Mouse (Mus musculus): Measurements from ENCODE around the gene Hspb2.

The Hspb2 gene

DNA sequence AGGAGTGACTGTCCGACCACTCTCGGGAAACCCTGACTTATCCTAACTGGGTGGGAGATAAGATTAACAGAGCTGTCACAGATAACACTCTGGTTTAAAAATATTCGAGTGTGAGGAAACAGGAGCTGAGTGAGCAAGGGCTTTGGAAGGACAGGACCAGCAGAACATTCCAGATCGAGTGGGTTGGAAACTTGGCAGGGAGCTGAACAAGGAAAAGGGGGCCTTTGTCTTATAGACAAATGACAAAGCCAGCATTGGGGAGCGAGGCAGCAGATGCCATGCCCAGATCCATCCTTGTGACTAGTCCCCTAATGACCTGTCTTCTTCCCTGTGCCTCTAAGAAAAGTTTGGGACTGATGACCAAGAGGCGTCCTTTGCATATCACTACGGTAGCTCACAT lies 1.8 kb upstream of the Hspb2 start:
- in situ Hi-C loops (cut with MboI; ENCODE audit: unreplicated experiment in 2 of 2) = loop anchor here in 1 of 2 experiments (25.0 kb wide), 2 partner anchors 142 to 1767 kb away; partner anchors contain the start of genes Nkapd1, Pih1d2, Sdhd and Timm8b

DNA sequence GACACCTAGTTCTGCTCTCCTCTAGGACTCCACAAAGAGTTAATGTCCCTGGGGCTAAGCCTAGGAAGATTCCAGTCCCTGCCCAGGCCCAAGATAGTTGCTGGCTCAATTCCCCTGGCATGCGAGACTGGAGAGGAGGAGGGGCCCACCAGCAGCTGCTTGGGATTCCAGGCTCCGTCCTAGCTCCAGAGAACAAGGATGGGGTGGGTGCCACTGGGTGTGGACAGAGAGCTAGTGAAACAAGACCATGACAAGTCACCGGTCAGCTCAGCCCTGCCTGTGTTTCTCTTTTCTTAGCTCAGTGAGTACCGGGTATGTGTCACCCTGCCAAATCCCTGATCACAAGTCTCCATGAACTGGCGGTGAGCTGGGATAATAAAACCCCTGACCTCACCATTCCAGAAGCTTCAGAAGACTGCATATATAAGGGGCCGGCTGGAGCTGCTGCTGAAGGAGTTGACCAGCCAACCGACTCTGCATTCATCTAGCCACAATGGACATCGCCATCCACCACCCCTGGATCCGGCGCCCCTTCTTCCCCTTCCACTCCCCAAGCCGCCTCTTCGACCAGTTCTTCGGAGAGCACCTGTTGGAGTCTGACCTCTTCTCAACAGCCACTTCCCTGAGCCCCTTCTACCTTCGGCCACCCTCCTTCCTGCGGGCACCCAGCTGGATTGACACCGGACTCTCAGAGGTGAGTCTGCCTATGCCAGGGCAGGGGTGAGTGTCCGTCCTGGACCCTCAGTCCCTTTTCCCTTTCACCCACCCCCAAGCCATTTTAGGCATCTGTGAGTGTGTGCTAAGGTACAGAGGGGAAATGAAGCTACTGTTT lies 846 bp upstream of the Hspb2 start:
- in situ Hi-C loops (cut with MboI; ENCODE audit: unreplicated experiment in 2 of 2) = loop anchor here in 1 of 2 experiments (25.0 kb wide), 2 partner anchors 141 to 1766 kb away; partner anchors contain the start of genes Nkapd1, Pih1d2, Sdhd and Timm8b

DNA sequence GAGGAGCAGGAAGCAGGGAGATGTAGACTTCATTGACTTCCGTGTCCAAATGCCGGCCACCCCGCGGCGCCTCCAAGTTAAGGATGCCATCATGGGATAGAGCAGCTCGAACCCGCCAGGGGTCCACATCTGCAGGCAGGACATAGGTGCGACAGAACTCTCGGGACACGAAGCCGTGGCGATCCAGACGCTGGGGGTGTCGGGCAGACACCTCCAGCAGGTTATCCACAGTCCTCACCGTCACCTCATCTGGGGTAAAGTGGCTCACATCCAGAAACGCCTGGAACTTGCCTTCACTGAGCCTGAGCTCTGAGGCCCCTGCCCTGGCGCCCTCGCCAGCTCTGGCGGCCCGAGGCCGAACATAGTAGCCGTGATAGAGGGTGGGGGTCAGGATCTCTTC lies 831 bp downstream of the Hspb2 start, which contains the start of gene Cryab:
Cryab (plus strand) TSS at position 3 of the 400 bp plus-strand sequence.
- in situ Hi-C loops (cut with MboI; ENCODE audit: unreplicated experiment in 2 of 2) = loop anchor here in 1 of 2 experiments (25.0 kb wide), 2 partner anchors 139 to 1764 kb away; partner anchors contain the start of genes Nkapd1, Pih1d2, Sdhd and Timm8b

DNA sequence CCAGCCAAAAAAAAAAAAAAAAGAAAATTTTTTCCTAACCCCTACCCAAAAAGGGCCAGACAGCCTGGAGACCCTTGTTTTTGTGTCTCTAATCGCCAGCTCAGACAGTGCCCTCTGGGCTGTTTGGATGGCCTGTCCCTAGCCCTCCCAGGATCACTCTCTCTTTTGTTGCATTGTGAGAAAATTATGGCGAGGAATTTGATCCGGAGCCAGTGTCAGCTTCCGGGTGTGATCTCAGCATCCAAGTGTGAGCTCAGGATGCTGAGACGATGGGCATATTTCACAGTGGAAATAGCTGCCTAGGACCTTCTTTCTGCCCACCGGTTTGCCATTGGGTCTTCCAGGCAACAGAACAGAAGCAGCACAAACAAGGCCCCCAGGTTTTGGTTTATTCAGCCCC lies 1.4 kb downstream of the Hspb2 start:
- in situ Hi-C loops (cut with MboI; ENCODE audit: unreplicated experiment in 2 of 2) = loop anchor here in 1 of 2 experiments (25.0 kb wide), 2 partner anchors 138 to 1763 kb away; partner anchors contain the start of genes Nkapd1, Pih1d2, Sdhd and Timm8b

DNA sequence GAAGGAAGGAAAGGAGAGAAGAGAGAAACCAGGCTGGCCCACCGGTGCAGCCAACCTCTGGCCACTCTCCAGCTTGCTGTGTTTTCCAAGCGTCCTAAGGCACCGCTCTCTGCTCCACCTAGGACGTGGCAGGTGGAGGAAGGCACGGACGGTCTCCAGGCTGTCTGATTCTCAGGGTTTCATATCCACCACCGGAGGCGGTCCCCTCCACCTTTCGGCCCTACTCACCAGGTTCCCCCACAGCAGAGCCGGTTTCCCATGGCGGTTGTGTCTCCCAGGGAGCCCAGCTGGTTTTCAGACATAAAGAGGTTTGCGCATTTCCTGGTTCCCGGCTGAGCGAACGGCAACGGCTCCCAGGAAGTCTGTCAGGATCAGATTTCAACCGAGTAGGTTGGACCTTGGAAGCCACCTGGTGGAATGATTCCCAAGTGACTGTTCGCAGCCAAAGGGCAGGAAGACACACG lies 5.9 kb downstream of the Hspb2 start, which contains the start of gene 2310030G06Rik:
2310030G06Rik (minus strand) TSS at position 323 of the 464 bp plus-strand sequence.
- in situ Hi-C loops (cut with MboI; ENCODE audit: unreplicated experiment in 2 of 2) = loop anchor here in 1 of 2 experiments (25.0 kb wide), 1 partner anchor 1259 kb away; the partner anchor contains the start of gene Ttc12

DNA sequence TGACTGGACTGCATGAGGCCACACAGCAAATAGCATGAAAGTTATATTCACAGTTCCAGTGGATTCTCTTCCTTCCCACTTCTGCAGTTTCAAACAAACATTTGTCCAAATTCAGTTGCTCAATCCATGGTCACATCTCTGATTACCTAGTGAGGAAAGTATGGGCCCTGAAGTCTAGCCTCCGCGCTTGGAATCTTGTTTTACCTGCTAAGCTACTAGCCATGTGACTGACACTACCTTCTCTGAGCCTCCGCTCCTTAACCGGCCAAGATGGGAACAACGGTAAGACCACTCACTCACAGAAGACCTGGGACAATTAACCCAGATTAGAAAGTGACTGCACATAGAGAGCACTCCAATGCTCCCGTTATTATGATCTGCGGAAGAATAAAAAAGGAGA lies 6.3 kb downstream of the Hspb2 start:
- in situ Hi-C loops (cut with MboI; ENCODE audit: unreplicated experiment in 2 of 2) = loop anchor here in 1 of 2 experiments (25.0 kb wide), 1 partner anchor 1259 kb away; the partner anchor contains the start of gene Ttc12

DNA sequence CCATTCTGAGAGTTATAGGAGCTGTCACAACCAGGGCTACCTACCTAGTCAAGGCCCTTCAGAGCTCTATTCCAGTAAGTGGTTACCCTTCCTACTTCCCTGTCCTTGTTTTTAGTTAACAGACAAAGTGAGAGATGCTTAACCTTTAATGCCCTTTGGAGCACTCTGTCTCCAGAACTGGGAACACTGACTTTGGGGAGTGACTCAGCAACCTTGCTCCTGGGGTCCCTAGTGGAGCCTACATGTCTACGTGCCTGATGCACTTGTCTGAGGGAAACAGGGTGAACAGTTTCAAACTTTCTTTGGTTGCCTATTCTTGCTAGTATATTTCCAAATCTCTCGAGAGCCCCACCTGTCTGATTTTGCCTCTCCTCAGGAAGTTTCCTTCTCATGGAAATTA lies 9.4 kb downstream of the Hspb2 start:
- in situ Hi-C loops (cut with MboI; ENCODE audit: unreplicated experiment in 2 of 2) = loop anchor here in 1 of 2 experiments (25.0 kb wide), 1 partner anchor 1255 kb away; the partner anchor contains the start of gene Ttc12

DNA sequence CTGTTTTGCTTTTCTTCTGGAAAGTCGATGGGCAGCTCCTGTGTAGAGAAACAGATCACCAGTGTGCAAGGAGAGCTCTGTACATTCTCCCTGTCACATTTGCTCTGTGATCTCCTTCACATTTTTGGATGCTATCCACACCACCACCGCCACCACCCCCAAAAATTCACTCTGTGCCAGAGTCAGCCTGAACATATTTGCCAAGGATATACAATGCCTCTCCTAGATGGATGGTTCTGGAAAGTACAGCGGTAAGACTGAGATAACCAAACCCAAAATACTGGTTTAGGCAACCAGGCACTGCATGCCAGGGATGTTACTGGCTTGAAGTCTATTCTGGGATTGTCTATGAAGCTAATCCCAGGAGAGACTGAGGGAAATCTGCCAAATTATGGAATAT lies 9.9 kb downstream of the Hspb2 start:
- in situ Hi-C loops (cut with MboI; ENCODE audit: unreplicated experiment in 2 of 2) = loop anchor here in 1 of 2 experiments (25.0 kb wide), 1 partner anchor 1255 kb away; the partner anchor contains the start of gene Ttc12

DNA sequence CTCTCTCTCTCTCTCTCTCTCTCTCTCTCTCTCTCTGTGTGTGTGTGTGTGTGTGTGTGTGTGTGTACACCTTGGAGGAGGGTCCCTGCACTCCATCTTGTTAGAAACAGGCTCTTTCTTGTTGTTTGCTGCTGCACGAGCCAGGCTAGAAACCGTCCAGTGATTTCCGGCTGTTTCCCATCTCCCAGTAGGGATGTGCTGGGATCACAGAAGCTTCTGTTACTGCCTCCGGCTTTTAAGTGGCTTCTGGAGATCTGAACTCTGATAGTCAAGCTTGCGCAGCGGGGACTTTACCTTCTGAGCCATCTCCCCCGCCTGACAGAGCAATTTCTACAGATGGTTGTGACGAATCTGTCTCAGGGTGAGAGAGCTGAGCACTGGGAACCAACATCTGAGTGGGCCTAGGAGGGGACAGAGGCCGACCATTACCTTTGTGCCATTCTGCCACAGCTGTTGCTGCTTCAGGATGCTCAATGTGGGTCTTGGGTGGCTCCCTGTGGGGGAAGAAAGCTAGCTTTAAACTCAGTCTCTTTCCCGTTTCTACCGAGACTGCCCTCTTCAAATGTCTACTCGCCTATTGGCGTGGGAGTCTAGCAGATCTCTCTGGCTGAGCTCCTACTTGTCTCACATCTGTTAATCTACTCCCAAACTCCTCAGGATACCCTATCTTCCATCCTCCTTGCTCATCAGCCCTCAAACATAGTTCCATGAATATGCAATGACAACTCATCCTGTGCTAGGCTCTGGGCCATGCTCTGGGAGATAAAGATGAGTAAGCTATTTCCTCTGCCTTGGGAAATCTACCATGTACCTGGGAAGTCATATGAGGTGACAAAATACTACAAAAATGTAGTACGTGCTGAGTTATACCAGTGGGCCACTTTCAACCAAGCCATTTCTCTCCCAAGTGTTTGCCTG lies 11.0 kb downstream of the Hspb2 start:
- in situ Hi-C loops (cut with MboI; ENCODE audit: unreplicated experiment in 2 of 2) = loop anchor here in 1 of 2 experiments (25.0 kb wide), 1 partner anchor 1254 kb away; the partner anchor contains the start of gene Ttc12

DNA sequence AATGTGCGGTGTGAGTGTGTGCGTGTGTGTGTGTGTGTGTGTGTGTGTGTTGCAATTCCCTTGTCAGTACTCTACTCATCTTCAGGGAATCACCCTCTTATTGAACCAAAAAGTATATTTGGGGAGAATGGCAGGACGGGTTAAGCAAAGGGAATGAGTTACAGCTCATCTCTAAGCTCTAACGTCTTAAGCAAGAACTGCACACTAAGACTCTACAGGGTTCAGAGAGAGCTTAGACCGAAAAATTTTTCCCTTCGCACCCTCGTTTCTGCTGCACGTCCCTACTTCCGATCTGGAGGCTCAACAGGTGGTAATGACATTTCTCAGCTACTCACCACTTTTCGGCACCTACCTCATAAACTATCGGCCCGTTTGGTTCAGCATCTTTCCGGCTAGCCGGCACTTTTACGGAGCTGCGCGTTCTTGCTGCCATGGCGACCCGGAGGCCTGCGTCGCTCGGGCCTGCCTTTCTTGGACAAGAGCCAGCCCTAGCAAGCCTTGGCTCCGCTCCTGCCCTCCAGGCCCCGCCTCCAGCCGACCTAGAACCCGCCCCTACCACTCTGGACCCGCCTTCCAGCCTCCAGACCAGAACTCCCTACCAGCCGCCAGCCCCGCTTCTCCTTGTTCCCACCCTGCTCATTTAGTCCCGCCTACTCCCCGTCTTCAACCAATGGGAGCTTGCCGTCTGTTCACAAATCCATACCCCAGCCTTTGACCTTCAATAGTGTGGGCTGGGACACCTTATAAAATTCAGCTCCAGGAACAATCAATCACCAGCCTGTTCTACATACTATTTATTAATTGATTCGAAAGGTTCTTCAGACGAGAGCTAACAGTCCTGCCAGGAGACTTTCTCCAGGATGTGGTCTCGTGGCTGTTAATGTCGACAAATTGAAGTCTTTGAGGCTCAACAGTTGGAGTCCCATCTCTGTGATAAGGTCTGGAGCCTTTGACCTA lies 13.0 kb downstream of the Hspb2 start, which contains the start of gene Dixdc1:
Dixdc1 (minus strand) TSS at position 604 of the 957 bp plus-strand sequence.
- in situ Hi-C loops (cut with MboI; ENCODE audit: unreplicated experiment in 2 of 2) = loop anchor here (10.0 to 25.0 kb wide), 2 partner anchors 1244 to 1252 kb away; partner anchors contain the start of gene Ttc12 (in 1 of the 2)

DNA sequence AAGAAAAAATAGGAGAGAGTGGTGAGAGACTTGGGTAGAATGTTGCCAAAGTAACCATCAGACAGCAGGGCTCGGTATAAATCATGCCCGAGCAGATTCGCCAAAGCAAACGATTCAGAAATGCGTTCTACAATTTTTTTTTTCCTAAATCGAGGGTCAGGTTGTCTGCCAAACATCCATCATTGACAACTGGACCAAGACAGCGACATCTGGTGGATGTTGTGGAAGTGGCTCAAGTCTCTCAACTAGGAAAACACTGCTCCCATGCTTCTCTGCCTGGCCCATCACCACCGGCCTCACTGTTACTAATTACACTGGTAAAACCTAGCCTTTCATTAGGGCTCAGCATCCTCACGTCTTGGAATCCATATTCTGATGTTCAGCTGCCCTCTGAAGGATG lies 17.2 kb downstream of the Hspb2 start:
- in situ Hi-C loops (cut with MboI; ENCODE audit: unreplicated experiment in 2 of 2) = loop anchor here (10.0 to 25.0 kb wide), 2 partner anchors 1240 to 1248 kb away; partner anchors contain the start of gene Ttc12 (in 1 of the 2)

DNA sequence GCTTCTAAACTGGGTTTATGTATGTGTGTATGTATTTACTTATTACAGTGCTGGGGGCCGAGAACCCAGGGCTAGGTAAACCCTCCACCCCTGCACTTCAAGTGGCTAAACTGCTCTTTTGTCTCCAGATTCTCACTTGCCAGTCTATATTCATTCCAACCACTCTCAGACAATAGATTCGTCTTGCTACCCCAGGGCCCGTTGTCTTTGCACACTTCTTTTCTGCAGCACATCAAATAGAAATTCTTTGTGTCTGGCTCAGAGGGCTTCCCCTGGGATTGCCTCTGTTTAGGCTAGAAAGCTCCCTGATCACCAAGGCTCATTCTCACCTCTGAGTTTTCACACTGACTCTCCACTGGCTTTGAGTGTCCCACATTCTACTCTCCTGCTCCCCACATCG lies 19.6 kb downstream of the Hspb2 start:
- in situ Hi-C loops (cut with MboI; ENCODE audit: unreplicated experiment in 2 of 2) = loop anchor here (10.0 to 25.0 kb wide), 2 partner anchors 1238 to 1245 kb away; partner anchors contain the start of gene Ttc12 (in 1 of the 2)

DNA sequence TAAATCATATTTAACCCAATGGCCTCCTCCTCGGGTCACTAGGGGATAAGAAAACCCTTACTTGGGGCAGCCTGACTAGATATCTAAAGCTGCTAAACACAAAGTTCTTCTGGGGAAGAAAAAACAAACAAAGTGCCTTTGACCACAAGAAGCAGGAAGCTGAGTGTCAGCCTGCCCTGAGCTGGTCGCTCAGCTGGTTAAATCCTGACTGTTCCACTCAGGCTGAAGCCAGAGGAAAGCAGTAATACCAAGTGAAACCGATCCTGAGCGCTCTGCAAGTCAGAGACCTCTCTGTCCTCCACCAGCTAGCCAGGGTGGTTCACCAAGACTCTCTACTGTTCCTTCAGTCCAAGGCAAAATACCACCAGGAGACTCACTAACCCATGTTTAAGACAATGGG lies 22.6 kb downstream of the Hspb2 start:
- in situ Hi-C loops (cut with MboI; ENCODE audit: unreplicated experiment in 2 of 2) = loop anchor here in 1 of 2 experiments (25.0 kb wide), 1 partner anchor 1242 kb away; the partner anchor contains the start of gene Ttc12

DNA sequence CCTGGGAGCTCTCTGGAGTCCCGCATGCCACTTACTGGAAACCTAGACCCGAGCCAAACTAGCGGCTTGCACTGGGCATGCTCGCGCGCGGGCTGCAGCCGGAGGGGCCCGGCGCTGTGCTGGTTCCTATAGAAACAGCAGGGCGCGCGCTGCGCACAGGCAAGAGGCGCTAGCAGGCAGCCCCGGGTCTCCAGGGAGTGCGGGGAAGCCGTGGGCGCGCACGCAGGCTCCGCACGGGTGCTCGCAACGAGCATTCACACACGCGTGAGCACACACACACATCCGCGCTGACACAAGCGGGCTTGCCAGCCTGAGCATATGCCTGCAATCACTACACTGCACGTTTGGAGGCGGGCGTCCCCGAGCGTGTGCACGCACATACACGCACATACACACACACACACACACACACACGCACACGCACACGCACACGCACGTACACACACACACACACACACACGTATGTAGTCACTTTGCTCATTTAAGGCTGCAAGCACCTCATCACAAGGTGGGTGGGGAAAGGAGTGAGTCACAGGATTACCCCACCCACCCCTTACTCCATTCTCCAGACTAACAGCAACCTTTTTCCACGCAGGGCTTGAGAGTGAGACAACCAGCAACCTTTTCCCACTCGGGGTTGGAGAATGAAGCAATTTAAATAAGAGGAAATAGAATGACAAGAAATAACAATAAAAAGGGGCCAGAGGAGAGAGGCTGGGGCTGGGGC lies 24.1 kb downstream of the Hspb2 start:
- in situ Hi-C loops (cut with MboI; ENCODE audit: unreplicated experiment in 2 of 2) = loop anchor here in 1 of 2 experiments (25.0 kb wide), 1 partner anchor 1241 kb away; the partner anchor contains the start of gene Ttc12

DNA sequence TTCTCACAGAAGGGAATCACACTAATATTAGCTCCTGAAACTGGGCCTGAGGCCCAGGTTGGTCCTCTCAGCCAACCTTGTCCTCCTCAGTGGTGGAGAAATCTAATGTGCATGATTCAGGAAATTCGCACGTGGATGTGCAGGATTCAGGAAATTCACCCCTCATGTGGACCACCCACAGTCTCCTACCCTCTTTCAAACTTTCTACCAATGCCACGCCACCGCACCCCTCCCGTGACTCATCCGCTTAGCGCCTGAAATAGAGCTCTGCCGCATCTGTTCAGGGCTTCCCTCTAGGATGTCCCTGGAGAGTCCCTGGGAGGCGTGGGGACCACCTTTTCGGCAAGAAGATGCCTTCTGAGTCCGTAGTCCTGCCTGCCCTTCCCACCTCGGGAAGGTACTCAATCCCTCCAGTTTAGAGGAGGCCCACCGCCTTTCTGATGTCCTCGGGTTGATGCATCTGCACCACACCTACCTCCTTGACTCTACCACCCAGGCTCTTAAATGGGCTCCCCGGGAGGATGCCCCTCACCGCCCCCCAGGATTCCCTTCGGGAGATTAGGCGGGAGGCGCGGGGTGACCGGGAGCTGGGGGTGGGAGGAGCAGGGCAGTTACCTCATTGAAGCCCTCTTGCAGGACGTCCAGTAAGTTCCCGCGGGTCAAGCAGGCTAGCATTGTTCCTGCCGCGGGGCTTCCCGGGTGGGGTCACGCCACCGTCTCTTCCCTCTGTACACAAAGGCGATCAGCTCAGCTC lies 24.8 kb downstream of the Hspb2 start:
- in situ Hi-C loops (cut with MboI; ENCODE audit: unreplicated experiment in 2 of 2) = loop anchor here in 1 of 2 experiments (25.0 kb wide), 1 partner anchor 1240 kb away; the partner anchor contains the start of gene Ttc12

DNA sequence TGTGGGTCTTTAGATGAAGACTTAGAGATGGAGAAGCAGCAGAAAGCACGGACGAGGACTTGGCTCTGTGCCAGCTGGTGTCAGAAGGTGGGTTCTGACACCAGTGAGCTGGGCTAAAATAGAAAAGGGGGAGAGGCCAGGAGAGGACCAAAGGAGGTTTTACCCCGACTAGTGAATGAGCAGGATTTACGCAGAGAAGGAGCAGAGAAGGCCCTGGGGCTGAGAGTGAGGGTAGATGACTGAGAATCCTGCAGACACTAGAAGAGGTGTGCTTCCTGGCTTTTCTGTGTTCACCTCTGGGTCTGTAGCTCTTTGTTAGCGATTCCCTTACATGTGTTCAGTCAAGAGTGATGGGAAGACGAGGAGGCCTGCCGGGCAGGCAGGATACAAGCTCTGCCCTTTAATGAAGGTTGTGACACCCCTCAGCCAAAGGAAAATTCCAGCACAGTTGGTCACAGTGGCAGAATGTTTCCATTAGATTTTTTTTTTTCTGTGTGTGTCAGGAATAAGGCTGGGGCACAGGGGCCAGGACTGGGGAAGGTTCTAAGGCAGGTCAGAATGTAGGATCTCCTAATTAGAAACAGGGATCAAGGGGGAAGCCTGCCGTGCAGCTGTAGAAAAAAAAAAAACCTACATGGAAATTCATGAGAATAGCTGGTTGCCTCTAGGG lies 26.1 kb downstream of the Hspb2 start:
- in situ Hi-C loops (cut with MboI; ENCODE audit: unreplicated experiment in 2 of 2) = loop anchor here in 1 of 2 experiments (25.0 kb wide), 1 partner anchor 1239 kb away; the partner anchor contains the start of gene Ttc12
